Mouse (Mus musculus): Measurements from ENCODE around the gene Coa3. TPM values are rescaled to one million over a fixed set of nuclear protein-coding genes. Genes with fewer than 3 reads are reported as not detected.

Gene Coa3
- polyA plus RNA-seq, 1 experiment = 167 TPM

DNA sequence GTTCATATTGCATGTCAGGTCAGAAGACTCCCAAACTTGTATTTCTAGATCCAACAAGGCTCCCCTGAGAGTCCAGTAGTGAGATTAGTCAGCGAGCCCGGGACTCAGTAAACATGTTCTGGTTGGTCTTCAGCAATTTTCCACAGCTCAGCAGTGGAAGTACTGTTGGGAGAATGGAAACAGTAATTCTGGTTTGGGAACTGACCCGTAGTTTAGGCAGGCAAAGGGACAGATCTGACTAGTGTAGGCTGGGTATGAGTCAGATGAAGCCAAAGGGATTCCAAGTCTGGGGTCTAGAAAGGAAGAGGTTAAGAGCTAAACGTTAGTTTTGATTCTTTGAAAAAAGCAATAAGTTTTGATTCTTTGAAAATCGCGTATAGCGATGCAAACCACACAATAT lies 26.0 kb downstream of the Coa3 start:
- DNase-seq (ENCODE audit: low read depth) = no peak

DNA sequence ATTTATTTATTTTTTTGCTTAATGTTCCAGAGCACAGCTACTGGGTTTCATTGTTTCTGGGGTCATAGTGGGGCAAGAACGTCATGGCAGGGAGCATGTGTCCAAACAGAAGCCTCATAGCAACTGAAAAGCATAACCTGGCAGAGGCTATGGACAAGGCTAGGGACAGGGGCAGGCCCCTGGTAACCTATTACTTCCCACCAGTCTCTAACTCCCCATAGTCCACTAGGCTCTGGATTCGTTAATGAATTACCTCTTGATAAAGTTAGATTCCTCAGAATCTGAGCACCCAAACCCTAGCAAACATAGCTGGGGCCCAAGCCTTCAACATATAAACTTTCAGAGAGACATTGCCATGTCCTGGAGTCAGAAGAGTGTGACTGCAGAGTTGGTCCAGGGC lies 27.9 kb downstream of the Coa3 start:
- no peak for DNase-seq (ENCODE audit: low read depth)

- no peak for DNase-seq (ENCODE audit: low read depth)
Observed at GRCm38 (mm10) chr11:101248258-101248994, 30.5 kb downstream of the Coa3 start.

- no peak for DNase-seq (ENCODE audit: low read depth)
Observed at GRCm38 (mm10) chr11:101247521-101248030, 31.3 kb downstream of the Coa3 start.

DNA sequence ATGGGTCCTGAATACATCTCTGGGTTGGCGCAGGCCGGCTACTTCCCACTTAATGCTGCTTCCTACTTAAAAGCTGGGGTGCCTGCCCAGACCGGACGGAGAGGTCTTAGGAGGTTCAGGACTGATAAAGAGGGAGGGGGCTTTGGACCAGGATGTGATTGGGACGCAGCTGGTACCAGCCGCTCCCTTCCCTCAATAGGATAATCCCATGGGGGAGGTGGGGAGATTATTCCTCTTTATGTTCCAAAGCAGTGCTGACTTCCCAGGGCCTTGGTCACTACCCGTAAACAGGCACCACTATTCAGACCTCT lies 32.3 kb downstream of the Coa3 start:
- no peak for DNase-seq (ENCODE audit: low read depth)

GRCm38 (mm10) chr11:101245855-101246701 lies 32.8 kb downstream of the Coa3 start, which contains the start of gene Ramp2:
Gene Ramp2, plus strand, starts transcription at chr11:101246028.
- DNase-seq (ENCODE audit: low read depth) = no peak

GRCm38 (mm10) chr11:101245071-101245470 lies 33.8 kb downstream of the Coa3 start:
- DNase-seq (ENCODE audit: low read depth) = no peak

- no peak for DNase-seq (ENCODE audit: low read depth)
Observed at GRCm38 (mm10) chr11:101238071-101238647, 40.8 kb downstream of the Coa3 start.

DNA sequence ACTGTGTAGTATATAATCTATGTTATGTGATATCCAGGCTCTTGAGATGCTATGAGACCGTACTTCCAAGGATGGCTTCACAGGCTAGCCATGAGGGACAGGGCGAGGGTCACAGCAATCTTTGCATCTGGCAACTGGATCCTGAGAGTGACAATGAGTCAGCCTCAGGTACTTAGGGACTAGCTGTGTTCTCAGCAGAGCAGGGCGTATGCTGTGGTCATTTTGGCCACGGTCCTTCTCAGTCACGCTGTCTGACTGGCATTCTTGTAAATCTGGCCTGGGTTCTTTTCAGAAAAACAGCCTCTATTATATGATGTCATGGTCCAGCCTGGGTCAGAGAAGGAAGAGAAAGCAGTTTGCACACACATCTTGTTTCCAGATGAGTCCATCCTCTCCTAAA lies 42.1 kb downstream of the Coa3 start:
- DNase-seq (ENCODE audit: low read depth) = no peak

DNA sequence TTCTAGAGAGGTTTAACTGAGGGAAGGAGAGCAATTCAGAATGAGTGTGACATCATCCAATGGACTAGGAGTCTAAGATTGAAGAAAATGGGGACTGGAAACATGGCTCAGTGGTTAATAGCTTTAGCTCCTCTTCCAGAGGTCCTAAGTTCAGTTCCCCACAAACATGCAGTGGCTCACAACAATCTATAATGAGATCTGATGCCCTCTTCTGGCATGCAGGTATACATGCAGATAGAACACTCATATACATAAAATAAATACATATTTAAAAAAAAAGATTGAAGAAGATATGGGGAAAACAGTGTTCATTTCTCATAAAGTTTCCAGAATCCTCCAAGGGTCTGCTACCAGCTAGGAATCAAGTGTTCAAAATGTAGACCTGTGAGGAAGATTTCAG lies 43.5 kb downstream of the Coa3 start:
- DNase-seq (ENCODE audit: low read depth) = no peak

DNA sequence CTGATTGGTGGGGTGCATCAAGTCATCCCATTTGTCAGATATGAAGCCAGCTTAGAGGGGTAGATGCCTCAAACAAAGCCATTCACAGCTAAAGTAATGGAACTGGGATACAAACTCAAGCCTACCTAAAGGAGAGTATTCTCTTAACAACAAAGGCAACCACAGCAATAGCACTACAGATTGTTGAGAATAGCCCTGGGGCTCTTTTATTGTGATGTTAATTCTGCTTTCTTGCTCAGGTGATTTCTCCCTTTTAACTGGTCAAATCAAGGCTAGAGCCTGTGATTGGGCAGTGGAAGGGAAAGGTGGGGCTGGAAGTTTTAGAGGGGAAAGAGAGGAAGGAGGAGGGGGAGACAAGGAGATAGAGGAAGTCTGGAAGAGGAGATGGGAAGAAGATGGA lies 44.8 kb downstream of the Coa3 start:
- no peak for DNase-seq (ENCODE audit: low read depth)

DNA sequence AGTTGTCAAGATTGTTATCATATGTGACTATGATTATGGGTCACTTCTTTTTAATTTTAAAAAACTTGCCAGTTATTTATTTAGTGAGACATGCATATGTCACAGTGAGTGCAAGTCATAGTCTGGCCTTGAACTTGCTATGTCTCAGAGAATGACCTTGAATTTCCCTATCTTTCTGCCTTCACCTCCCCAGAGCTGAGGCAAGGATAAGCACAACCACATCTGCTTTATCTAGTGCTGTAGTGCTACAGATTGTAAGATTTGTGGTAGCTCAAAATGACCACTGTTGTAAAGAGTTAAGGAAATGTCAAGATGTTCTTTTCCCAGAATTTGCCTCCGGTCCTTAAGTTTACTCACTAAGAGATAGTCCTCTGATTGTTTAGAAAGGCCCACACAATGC lies 45.7 kb downstream of the Coa3 start:
- no peak for DNase-seq (ENCODE audit: low read depth)

DNA sequence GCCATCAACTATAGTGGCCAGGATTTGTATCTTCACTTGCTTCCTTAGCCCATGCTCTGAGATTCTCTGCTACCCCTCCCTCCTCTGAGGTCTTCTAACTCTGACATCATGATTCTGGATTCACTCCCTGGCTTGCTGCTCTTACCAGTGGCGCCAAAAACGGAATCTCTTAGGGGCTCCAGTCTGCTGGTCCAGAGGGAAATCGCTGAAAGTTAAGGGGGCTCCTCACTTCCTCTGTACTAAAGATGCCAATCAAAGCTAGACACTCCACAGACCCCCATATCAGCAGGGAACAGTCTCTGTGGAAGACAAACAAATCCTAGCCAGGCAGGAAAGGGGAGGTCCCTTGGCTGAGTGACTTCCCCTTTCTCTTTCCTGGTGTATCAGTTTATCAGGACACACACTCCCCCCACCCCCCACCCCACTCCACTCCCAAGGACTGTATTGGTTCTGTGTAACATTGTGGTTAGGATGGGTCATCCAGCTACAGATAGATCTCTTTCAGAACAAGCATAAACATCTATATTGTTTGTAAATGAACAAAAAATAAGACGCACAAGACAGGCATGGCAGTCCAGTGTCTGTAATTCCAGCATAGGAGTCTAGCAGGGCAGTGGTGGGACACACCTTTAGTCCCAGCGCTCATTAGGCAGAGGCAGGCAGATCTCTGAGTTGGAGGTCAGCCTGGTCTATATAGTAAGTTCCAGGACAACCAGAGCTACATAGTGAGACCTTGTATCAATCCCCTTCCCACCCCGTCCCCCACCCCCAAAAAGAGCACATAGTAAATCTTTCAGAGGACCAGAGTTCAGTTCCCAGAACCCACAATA lies 46.7 kb downstream of the Coa3 start:
- DNase-seq (ENCODE audit: low read depth) = no peak

- no peak for DNase-seq (ENCODE audit: low read depth)
Observed at GRCm38 (mm10) chr11:101230991-101231871, 47.7 kb downstream of the Coa3 start.

- no peak for DNase-seq (ENCODE audit: low read depth)
Observed at GRCm38 (mm10) chr11:101230526-101230925, 48.4 kb downstream of the Coa3 start.

DNA sequence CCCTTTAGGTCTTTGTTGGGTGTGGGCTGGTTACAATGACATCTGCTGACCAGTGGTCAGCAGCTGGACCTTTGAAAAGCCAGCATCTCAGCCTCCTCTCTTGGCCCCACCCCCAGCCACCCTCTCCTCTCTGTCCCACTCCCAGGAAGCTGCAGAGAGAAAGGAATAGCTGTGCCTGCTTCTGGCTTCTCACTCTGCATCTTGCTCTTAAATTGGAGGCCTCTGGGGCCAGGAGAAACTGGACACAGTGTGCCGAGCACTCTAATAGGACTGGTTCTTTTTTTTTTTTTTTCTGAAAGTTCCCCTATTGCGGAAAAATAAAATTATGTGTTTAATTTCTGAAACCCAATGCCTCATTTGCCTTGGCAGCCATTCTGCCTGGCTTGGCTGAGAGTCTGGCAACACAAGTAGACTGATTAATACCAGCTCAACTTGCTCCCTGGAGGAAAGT lies 48.8 kb downstream of the Coa3 start:
- DNase-seq (ENCODE audit: low read depth) = no peak

DNA sequence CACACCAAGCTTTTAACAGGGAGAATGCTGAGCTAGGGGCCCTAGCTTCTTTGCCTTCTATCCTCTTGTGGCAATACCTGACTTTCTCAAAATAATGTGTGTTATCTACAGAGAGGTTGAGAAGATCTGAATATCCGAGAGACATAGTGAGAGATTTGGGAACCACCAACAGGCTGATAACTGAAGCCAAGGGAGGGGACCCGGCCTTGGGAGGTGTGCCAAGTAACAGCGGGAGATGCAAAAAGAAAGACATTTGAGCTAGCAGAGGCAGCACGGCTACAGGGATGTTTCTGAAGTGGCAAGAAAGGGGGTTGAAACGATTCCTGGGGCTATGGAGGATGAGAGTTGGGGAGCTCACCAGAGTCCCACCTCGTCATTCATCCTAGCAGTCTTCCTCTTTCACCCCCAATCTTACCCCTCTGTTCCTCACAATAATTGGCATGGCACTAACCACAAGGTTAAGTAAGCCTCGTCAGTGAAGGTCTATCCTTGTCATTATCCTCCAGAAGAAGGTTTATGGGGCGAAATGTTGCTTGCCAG lies 49.5 kb downstream of the Coa3 start:
- no peak for DNase-seq (ENCODE audit: low read depth)

All from gonadal fat pad, adult 2 months (tissue).